Mouse (Mus musculus) c-Kit-positive CD71-positive TER-119-negative erythroid progenitor cells, embryonic 14.5 days (primary cell): ENCODE data around the gene Cldn19.

Experiments
- DNase-seq: peaks from one replicate; pipeline ENCODE4 v3.0.0-alpha.2; 2013; ENCODE audit warnings: low read depth

Cldn19 gene

GRCm38 (mm10) chr4:119255351-119255750, at the start of gene Cldn19:
Gene Cldn19, plus strand, starts transcription at chr4:119255414.
- no peak for DNase-seq

DNA sequence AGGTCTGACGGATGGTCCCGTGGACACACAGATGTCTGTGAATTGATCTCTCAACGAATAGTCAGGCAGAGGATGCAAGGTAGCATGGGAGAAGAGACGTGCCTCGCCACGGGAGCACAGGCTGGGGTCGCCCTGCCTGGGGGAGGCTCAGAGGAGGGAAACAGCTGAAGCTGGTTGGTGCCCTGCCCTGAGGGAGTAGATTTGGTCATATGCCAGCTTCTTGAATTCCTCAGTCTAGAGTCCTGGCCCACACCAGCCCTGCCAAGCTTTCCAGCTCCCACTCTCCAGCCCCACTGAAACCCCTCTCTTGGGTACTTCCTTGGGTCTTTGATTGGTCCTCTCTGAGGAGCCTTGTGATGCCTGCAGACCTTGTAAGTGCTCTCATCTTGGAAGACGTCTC, 38.5 kb upstream of the Cldn19 start:
- DNase-seq: no peak

- DNase-seq: no peak
Measured at GRCm38 (mm10) chr4:119218169-119218568, 37.0 kb upstream of the Cldn19 start, which contains the start of gene Tmem269. Gene Tmem269, minus strand, starts transcription at chr4:119218217.

DNA sequence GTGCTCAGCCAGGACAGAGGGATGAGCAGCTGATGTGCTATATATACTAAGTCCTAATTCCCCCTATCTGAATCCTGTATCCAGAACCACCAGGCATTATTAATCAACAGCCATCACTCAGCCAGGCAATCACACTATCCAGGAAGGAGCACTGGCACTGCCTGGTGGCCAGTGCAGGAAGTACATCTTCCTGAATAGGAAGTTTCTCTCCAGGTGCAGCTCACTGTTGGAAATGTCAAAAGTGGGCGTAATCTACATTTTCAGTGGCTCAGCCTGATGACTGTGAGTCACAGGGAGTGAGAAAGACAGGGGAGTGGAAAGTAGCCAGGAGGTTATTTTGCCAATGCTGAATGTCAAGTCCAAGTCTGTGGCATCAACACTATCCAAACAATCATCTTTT, 31.5 kb upstream of the Cldn19 start:
- DNase-seq: peak; percentile 70

DNA sequence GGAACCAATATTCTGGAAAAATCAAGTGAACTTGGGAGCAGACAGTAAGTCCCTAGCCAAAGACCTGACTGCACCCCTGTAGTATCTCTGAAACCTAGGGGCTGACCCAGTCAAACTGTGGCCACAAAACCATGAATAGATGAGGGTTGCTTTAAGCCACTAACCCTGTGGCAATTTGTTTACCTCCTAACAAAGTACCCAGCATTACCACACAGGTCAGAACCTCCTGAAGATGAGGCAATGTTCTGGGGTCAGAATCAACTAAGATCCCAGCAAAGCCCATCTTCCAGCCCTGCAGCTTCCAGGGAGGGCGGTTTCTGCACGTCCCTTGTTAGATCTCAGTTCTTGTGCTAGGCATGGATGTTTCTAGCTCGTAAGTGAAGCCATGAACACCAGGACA, 30.7 kb upstream of the Cldn19 start:
- DNase-seq: no peak

DNA sequence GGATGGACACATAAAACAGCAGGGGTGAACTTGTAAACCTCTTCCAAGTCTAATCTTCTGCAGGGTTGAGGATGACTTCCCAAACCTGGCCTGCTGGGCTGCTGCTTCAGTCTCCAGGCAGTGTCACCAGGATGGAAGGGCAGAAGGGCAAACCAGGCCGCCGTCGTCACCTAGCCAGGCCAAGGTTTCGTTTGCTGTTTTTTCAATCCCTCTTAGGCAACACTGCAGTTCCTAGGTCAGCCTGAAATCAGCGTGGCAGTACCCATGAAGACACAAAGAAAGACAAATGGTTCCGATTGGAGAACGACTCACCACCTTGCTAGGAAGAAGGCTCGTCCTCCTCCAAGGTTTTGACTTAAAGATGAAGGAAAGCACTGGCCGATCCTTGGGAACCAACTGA, 29.5 kb upstream of the Cldn19 start:
- DNase-seq: no peak

DNA sequence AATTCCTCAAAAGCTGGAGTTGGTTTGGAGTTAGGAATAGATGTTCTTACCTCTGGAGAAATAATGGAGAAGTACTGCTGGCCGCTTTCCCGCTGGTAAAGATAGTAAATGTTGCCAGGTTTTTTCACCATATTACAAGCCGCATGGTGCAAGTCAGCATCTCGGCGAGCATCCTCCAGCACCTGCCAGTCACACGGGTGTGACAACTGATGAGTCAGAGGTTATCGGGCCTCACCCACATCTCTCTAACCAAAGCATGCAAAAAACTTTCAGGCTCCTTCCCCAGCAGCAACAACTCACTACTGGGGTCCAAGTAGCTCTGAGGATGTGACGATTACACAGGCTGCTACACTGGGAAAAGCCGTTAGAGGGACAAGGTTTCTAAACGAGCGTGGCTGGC, 28.5 kb upstream of the Cldn19 start:
- no peak for DNase-seq

- DNase-seq: peak; percentile 100
Measured at GRCm38 (mm10) chr4:119232410-119233255, 22.6 kb upstream of the Cldn19 start, which contains the start of the genes AU022252 and P3h1. Gene AU022252, minus strand, starts transcription at chr4:119232712. Gene P3h1, plus strand, starts transcription at chr4:119232915.

DNA sequence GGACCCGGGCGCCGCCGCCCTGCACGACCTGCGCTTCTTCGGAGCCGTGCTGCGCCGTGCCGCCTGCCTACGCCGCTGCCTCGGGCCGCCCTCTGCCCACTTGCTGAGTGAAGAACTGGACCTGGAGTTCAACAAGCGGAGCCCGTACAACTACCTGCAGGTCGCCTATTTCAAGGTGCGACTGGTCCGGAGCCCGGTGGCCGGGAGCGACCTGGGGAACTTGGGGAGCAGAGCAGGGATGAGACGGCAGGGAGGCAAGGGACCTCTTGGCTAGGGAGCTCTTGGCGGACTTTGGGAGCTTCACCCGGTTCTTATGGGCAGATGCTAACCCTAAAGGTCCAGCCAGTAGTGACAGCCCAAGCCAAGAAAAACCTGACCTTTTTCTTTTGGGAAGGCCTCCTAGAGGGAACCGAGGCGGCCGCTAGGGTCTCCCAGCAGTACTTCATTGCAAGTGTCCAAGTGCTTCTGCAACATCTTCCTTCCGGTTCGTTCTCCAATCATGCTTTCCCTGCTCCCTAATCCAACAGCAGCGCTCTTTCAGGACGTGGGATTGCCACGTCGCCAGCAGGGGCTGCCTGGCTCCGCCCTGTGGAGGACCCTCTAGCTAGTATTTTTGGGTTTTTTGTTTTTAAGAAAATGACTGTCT, 21.8 kb upstream of the Cldn19 start:
- DNase-seq: no peak

- no peak for DNase-seq
Measured at GRCm38 (mm10) chr4:119234348-119234747, 20.9 kb upstream of the Cldn19 start.

- DNase-seq: no peak
Measured at GRCm38 (mm10) chr4:119238661-119239060, 16.6 kb upstream of the Cldn19 start.

- DNase-seq: peak; percentile 72
Measured at GRCm38 (mm10) chr4:119239181-119239682, 16.0 kb upstream of the Cldn19 start.

GRCm38 (mm10) chr4:119241664-119242063, 13.6 kb upstream of the Cldn19 start:
- no peak for DNase-seq

GRCm38 (mm10) chr4:119242571-119242970, 12.6 kb upstream of the Cldn19 start:
- DNase-seq: no peak

DNA sequence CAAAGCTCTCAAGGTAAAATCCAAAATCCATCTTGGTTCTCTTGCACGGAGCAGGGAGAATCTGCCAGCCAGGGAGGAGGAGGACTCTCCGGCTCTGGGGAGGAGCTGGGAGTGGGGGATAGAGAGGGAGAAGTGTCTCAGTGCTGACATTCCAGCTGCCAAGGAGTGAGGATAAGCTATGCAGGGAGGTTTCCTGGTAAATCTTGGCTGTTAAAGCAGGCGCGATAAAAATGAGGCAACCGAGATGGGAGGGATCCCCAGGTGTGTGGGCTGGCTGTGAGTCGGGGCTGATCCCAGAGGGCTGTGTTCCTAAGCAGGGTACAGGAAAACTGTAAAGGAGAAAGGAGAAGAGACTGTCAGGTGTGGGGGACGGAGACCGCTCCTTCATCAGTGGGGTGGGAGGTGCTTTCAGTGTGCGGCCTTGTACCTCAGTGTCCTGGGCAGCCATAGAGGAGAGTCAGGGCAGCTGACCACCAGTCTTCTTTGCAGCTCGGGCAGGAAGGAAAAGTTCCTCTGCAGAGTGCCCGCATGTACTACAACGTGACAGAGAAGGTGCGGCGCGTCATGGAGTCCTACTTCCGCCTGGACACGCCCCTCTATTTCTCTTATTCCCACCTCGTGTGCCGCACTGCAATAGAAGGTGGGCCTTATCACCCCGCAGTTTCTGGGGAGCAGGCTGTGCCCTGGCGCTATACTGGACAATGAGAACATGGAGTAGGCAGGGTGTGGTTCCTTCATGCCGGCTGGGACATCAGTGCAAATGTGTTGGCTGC, 10.6 kb upstream of the Cldn19 start:
- no peak for DNase-seq

- DNase-seq: no peak
Measured at GRCm38 (mm10) chr4:119245556-119245955, 9.7 kb upstream of the Cldn19 start.

- no peak for DNase-seq
Measured at GRCm38 (mm10) chr4:119245961-119246360, 9.3 kb upstream of the Cldn19 start.

GRCm38 (mm10) chr4:119246688-119247225, 8.5 kb upstream of the Cldn19 start:
- DNase-seq: no peak

GRCm38 (mm10) chr4:119247462-119248235, 7.6 kb upstream of the Cldn19 start:
- no peak for DNase-seq

DNA sequence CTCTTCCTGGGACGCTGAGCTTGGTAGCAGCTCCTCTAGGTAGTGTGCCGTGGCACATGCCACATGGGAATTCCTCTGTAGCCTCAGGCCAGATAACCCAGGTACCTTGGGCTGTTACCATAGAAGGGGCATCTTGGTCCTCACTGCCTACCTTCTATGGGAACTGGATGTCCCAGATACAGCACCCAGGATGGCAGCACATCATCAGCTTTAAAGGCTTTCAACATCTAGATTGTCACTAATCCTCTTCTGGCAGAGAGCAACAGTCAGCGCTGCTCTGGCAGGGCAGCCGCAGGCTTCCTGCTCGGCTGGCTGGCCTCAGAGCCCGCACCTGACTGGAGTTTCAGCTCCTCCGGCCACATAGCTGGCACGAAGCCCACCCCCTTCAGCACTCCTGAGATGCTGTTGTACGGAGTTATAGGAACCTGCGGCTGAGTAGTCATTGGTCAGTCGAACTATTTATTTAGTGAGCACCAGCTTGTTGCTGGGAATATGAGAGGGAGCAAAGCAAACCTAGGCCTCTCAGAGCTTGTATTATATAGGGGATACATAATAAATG, 6.7 kb upstream of the Cldn19 start:
- DNase-seq: no peak
